Mouse (Mus musculus) natural killer cell, adult 2 months (primary cell): ENCODE measurements around the gene Adgrf3.

Experiments used
- DNase-seq, 2 experiments: peaks; one replicate each; pipeline ENCODE4 v3.0.0; 2022; ENCODE audit warnings: low spot score in 2 of 2

Gene Adgrf3

DNA sequence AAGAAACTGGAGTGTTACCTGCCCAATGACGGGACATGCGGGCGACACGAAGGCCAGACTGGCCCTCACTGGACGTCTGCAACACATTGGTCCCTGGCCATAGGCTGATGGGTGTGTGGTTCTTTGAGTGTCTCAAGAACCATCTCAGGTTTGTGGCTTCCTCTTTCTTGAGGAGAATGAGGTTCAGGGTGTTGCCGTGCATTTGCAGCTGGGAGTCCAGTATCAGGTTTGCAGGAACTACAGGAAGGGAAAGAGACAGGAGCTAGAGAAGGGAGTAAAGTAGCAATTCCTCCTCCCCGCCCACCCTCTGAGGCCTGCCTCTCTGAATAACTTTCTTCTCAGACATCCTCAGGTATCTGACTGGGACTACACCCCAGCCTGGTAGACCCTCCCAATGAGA, 3.3 kb downstream of the Adgrf3 start:
- no peak for DNase-seq

DNA sequence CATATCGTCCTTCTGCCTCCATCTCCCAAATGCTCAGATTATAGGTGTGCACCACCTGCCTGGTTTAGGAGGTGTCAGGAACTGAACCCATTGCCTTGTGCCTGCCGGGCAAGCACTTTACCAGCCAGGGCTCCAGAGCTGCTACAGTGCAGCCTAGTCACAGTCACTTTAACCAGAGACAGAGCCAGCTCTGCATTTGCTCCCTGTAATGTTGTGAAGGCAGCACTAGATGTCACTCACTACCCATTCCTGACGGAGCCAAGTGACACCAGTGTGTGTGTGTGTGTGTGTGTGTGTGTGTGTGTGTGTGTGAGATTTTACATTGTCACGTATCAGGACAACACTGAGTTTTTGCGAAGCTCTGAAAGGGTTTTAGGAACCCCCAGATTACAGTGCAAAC, 4.0 kb downstream of the Adgrf3 start:
- no peak for DNase-seq

DNA sequence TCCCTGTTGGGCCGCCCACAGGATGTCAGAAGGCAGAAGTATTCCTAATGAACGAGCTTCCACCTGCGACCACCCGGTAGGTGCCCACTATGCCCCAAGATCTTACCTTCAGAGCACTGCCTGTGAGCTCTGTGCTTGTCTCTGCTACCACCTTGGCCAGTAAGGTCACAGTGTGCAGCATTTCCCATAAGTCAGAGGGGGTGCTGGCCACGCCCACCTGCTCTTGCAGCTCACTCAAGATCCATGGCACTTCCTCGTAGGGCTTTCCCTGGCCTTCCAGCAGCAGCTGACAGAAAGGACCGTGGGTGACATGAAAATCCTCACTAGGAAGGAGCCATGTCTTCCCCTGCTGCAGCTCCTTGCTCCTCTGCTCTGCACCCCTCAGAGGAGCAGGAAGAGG, 7.3 kb downstream of the Adgrf3 start:
- DNase-seq: no peak

DNA sequence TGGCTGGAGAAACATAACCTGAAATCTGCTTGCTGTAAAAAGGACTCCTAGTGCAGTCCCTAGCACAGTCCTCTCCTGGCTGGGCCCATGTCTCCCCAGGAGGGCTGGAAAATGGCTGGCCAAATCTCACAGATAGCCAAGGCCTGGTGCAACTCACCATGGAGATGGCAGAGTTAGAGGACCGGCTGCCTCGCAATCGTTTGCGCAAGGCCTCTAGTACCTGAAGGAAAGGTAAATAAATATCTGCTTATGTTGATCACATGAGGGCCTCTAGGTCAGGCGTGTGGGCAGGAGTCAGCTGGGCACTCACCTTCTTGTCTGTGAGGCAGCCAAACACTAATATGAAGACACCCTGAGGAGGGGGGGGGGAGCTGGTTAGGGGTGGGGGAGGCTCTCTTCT, 10.2 kb downstream of the Adgrf3 start:
- no peak for DNase-seq

DNA sequence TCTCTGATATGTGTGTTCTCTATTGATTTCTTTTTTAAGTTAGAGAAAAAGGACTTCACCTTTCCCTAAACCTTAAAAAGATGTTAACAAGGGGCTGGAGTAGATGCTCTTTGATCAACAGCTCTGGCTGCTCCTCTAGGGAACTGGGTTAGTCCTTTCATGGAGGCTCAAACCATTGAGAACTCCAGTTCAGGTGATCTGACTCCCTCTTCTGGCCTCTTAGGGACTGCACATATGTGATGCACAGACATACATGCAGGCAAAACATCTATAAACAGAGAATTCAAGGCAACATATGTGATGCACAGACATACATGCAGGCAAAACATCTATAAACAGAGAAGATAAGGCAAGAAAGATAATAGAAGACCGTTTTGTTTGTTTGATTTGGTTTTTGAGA, 13.1 kb downstream of the Adgrf3 start:
- no peak for DNase-seq

DNA sequence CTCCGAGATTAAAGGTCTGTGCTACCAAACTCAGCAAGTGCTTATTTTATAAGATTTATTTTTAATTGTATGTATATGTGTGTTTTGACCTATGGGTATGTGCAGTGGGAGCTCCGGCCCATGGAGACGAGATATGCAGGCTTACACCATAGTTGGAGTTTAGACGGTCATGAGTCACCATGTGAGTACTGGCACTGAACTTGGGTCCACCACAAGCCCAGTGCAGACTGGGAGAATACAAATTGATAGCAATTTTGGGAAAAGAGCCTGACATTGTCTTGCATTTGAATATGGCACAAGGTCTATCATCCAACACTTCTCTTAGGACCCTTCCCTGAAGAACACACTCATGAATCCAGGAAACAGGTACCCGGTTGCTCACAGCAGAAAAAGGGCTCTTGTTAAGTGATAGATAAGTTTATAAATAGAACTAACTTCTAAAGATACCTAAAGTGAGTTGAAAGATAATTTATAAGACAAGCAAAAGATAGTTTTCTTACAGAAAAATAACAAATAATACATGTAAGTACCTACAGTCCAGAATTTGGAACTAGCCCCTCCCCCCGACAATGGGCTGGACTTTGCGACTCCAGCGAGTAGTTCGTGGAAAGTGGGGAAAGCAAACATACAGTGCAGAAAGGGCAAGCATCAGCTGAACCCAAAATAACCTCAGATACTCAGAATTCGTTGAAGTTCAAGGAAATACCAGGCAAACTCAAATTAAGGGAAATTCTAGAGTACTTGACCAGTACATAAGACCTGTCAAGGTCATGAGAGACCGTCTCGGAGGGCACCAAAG, 17.6 kb downstream of the Adgrf3 start:
- no peak for DNase-seq

DNA sequence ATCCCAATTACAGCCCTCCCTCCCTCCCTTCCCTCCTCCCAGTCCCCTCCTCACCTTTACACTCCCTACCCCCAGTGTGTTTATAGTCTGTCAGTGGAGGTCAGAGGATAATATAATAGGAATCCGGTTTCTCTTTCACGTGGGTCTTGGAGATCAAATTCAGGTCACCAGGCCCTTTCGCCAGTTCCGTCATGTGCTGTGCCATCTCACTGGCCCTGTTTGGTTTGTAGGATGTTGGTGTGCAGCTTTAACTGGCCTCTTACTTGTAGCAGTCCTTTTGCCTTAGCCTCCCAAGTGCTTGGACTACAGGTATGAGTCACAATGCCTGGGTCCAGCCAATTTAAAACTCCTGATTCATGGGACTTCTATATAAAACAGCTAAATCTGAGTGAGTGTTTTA, 29.7 kb downstream of the Adgrf3 start:
- no peak for DNase-seq

DNA sequence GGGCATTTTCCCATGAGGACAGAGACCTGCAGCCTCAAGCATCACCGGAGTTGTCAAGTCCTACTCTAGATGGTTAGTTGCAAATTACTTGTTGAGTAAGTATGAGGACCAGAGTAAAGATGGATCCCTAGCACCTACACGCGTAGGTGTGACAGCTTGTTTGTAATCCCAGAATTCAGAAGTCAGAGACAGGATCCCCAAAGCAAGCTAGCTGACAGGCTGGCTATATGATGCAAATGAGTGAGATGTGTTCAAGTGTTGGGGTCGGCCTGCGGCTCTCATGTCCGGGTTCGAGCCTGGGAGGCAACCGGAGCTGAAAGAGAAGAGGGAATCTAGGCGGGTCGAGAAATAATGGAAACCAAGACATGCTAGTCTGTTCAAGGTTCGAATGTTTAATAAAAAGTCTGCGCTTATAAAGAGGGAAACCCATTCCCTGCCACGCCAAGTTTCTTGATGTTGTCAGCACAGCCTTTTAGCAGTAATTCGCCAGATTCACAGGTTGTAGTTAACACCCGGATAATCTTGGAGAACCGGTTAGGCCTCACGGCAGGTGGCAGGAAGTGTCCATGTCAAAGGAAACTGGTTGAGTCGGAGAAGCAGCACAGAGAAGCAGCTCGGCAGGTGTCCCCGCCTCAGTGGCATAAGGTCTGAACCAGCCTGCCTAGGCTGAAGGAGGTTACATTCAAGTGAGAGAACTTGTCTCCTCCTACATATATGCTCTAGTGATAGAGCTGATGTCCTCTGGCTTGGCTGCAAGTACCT, 32.4 kb downstream of the Adgrf3 start:
- DNase-seq: no peak

DNA sequence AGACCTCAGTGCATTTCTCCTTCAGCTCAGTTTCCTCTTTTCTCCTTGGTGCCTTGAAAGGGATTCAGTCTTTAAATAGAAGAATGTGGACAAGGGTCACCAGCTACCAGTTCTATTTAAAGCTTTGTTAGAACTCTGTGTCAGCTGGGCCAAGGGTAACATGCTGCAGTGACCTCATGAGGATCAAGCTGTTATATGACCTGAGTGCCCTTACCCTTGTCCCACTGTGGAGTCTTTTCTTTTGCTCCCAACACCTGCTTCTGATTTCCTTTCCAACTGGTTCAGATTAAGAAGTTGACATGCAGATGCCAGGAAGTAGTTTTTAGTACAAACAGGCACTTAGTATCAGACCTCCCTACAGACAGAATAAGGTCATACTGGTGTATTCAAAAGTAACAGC, 33.4 kb downstream of the Adgrf3 start:
- DNase-seq: no peak

DNA sequence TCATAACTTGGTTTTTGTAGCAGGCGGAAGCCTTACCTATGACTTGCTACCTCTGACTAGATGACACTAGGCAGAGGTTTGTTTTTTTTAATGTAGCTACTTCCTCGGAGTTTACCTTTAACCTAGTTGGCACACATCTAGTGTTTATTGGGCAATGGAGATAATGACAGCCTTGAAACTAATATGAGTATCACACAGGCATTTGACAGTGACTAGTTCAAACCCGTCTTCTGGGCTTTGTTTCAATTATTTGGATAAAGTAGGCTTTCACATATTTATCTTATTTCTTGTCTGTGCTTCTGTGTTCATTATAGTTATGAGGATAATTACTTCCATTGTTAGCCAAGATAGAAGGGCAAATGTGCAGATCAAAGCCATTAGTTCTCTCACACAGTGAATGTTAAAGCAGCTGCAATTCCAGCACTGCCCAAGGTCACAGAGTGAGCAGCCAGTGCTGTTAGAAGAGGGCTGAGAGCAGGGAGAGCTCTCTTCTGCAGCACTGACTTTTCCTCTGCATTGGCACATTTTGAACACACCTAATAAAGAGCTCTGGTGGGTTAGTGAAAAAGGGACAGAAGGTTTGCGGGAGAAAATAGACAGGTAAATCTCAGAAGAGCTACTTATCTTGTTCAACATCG, 35.1 kb downstream of the Adgrf3 start:
- DNase-seq: no peak

DNA sequence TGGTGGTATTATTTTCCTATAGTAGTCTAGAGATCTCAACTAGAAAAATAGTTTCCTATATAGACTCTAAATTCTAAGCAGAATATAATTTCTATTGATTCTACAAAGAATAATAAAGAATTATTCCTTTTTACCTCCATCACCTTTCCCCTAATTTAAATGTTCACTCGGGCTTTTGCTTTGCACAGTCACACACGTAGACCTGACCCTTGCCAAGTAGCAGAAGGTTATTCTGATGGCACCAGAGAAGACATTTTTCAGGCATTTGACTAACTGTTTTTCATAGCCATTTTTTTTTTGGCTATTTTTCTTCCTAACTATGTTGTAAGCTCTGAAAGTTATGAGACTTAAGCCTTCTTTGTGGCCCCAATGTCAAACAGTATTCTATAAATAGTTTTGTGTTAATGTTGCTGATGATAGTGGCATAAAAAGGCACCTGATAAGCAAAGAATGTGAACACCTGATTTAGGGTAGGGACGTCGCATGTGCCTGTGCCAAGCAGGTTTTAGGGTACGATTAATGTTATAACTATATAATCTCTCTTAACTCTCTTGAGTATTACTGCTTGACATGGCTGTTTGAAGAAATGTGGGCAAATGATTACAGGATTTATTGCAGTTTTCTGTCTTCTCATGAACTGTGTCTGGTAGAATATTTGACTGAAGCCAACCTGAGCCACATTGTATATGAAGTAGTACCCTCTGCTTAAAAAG, 40.1 kb downstream of the Adgrf3 start:
- no peak for DNase-seq

DNA sequence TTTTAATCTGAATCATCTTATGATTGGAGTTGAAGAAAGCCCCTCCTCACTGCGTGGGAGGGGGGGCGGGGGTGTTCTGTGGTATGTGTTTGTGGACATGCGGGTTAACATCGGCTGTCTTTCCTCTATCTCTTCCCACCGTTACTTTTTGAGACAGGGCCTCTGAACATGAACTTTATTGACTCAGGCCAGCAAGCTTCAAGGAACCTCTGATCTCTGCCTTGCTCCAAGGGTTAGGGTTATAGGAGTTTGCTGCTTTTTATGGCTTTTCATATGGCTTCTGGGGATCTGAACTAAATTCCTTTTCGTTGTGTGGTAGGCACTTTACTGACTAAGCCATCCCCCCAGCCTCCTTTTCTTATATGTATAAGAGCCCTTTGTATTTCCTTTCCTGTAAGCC, 43.2 kb downstream of the Adgrf3 start:
- no peak for DNase-seq

DNA sequence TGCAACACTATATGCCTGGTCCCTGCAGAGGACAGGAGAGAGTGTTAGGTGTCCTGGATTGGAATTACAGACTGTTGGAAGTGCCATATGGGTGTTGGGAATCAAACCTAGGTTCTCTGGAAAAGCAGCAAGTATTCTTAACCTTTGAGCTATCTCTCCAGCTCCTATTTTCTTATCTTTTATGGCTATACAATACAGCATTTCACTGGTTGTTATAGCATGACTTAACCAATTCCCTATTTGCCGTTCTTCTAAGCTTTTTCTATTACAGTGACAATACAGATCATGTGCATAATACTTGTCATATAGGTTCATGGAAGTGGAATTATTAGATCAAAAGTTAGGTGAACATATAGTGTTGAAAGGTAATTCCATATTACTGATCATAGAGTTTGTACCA, 43.7 kb downstream of the Adgrf3 start:
- DNase-seq: no peak

DNA sequence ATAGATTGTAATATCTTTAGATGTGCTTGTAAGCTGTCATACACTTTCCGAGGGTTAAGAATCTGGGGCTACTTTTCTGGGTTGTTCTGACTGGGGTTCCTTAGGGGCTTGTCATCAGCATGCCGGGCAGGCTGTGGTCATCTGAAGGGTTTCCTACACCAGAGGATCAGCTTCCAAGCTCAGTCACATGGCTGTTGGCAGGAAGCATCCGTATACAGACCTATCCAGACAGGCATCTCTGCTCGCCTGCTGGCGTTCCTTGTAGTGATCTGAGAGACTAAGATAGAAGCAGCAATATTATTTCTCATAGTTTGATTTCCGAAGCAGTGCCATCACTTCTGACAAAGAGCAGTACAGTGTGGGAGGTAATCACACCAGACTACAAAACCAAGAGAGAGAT, 45.9 kb downstream of the Adgrf3 start:
- DNase-seq: no peak

DNA sequence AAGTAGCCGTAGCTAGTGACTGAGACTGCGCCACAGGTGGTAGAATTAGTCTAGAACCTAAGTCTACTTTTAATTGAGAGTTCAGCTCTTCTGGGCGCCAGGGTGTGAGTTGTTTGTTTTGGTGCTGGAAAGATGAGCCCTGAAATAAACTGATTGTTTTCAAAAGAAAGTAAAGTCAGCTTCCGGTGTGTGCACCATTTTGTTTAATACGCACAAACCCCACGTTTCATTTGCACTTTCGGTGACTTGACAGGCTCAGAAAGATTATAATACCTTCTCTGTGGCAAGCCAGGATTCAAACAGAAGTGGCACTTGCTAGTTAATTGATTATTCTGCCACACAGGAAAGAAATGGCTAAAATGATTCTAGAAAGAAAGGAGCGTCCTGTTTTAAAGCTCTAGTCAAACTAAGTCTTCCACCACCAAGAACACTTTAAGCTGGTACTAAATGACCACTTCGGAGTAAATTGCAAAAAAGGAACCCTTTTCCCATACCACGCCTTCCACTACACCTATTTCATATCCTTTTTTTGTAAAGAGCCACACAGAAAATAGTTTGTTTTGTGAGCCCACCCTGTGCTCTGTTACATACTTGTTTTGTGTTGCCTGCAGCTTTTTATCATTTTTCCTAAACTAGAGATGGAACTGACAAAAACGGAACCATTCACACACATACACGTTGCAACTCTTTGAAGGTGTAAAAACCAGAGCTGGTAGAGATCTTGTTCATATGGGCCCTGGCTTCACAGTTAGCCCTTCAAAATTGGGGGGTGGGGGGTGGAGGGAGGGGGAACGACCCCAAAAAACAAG, 49.5 kb downstream of the Adgrf3 start:
- peak; percentile 11 to 26 for DNase-seq

DNA sequence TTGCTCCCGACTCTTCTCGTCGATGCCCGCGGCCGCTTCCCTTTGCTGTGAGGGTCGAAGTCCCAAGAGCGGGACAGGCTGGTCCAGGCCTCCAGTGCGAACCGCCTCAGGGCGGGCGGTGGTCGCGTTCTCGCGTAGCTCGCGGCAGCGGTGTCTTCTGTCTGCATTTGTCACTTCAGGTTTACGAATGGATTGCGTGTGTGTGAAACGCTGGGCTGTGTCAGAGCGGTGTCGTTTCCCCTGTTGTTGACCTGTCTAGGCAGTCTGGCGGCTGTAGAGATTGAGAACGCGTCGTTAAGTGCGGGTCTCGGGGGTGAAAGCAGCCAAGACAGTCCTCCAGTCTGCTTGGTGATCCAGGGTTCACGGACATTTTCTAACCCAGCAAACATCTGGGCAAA, 50.1 kb downstream of the Adgrf3 start:
- no peak for DNase-seq

DNA sequence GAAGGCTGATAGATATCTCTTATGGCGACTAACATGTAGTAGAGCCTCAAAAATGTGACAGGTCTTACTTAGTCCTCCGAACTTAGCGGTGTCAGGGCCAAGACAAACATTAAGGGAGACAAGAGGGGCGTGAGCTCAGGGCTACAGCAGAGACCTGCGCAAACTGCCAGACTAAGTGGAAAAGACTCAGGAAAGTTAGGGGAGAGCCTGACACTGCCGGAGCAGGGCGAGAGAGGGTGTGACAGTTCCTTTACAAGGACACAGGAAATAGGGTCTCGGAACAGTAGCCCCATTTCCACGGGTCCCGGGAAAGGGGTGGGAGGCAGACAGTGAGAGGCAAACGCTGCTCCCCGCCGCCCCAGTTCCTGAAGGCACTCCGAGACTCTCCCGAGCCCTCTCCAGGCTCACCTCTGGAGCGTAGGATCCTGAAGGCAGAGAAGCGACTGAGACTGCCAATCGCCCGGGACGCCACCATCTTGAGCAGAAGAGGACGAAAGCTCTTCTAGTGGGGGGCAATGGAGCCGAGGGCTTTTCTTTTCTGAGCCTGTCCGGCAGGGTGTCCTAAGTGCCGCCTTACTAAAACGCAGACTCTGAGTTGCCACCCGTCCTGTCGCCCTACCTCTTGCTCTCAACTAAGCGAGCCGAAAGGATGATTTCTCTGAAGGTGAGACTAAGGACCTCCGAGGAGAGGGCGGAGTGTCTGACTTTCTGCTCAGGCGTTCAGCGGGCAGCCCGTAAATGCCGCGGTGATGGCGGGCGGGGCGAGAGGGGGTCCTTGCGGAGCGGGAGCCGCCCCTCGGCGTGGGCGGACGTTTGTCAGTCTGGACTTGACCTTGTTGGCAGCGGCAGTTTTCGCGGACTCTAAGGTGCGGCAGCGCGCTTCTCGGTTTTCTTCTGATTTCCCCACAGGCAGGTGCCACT, 50.8 kb downstream of the Adgrf3 start, which contains the start of the genes Hadha and Hadhb:
Hadha (minus strand) TSS at position 689 of the 921 bp plus-strand sequence.
Hadhb (plus strand) TSS at position 775 of the 921 bp plus-strand sequence.
- peak; percentile 95 for DNase-seq

DNA sequence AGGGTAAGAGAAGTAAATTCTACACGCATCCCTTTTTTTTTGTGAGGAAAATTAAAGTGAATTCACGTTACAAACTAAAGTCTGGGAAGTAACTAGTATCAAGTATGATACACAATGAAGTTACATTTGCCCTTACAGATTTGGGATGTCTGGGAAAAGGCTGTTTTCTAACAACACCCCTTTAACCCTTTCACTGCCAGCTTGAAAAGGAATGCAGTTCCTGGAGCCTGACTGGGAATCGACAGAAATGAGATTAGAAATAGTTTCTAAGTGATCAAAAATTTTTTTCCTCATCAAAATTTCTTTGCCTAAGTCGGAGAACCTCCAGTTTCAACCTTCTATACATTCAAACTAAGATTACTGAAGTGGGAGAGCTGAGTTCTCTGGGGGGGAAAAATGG, 51.5 kb downstream of the Adgrf3 start:
- DNase-seq: no peak

DNA sequence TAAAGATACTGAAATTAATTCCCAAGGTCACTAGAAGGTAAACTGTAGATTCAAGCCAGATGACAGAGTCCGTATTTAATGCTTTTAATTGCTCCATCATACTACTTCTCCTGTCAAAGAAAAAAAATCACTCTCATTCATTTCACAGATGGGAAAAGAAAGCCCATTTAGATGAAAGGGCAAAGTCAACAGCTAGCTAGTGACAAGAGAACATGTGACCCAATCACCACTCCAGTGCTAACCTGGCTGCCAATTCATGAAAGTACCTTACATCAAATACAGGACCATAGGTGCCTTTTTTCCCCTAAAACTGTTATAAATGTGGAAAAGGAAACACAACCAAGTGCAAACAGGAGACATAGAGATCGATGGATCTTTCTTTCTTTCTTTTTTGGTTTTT, 52.3 kb downstream of the Adgrf3 start:
- DNase-seq: no peak

DNA sequence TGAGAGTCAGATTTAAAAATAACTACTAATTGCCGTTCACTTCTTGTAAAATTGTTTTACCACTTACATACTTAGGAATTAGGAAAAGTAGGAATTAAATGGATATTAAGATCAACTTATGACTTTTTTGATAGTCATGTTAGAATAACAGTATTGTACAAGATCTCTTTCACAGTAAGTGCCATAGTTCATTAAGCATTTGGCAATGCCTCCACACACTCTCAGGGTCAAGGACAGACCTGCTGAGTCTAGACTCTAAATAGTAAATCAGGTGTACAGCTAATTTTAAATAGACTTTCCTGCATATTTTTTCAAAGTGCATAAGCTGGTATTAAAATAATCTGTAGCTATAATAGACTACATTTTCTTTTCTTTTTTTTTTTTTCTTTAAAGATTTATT, 53.1 kb downstream of the Adgrf3 start:
- DNase-seq: no peak
